Mouse (Mus musculus) forebrain, embryonic 10.5 days (tissue): Measurements from ENCODE around the gene Ube2e1. TPM values are rescaled to one million over a fixed set of nuclear protein-coding genes. Genes with fewer than 3 reads are reported as not detected.

Experiments used
- DNase-seq: peaks from one replicate; pipeline ENCODE4 v3.0.0-alpha.2; 2017; ENCODE audit warnings: low spot score; ENCODE audit errors: extremely low spot score
- H3K27ac ChIP-seq: fragments of 300-500 bp; sonication (generic); 2 replicates; pipeline ENCODE4 v1.5.1; 2016; ENCODE audit warnings: mild to moderate bottlenecking
- H3K27me3 ChIP-seq: fragments of 300-500 bp; sonication (generic); 2 replicates; pipeline ENCODE4 v1.6.1; 2016; ENCODE audit warnings: mild to moderate bottlenecking; ENCODE audit not compliant: poor library complexity, severe bottlenecking
- H3K36me3 ChIP-seq: fragments of 300-500 bp; sonication (generic); replicated peaks from 2 replicates; pipeline ENCODE4 v1.6.1; 2016; ENCODE audit warnings: mild to moderate bottlenecking, moderate library complexity
- H3K4me1 ChIP-seq: fragments of 300-500 bp; sonication (generic); 2 replicates; pipeline ENCODE4 v1.6.1; 2016
- H3K4me3 ChIP-seq: fragments of 300-500 bp; sonication (generic); 2 replicates; pipeline ENCODE4 v1.5.1; 2016; ENCODE audit warnings: mild to moderate bottlenecking, moderate library complexity
- H3K9me3 ChIP-seq: fragments of 300-500 bp; sonication (generic); 2 replicates; pipeline ENCODE4 v1.6.1; 2016; ENCODE audit warnings: mild to moderate bottlenecking, moderate library complexity
- WGBS: fragments of 180-500 bp; shearing (Covaris S2); methylation state at CpG from one replicate; pipeline ENCODE4 v1.1.7; 2016; 5-methylcytosine and 5-hydroxymethylcytosine counted together
- polyA plus RNA-seq: library from polyadenylated mRNA; unstranded; fragments of >200 nt; fragmentation: Nextera tagmentation; extraction: Ambion mirVana; gene quantifications from 2 replicates; pipeline ENCODE4 v1.2.1, GENCODE M21; 2016

Gene Ube2e1
- polyA plus RNA-seq, 1 experiment from 2014 or later: 172 TPM

- 89% methylated on average over 3 of the region's 3 CpGs for WGBS
These were observed 28.9 kb downstream of the Ube2e1 start for GRCm38 (mm10) chr14:18302750-18303149.

GRCm38 (mm10) chr14:18301591-18301990 lies 30.1 kb downstream of the Ube2e1 start:
- Histone ChIP-seq H3K4me3 (no peak overlapping the region), H3K4me1 (no peaks in the 10 kb centered on the region), H3K27me3 (no peaks in the 10 kb centered on the region), H3K9me3 (no peaks in the 10 kb centered on the region), H3K36me3 (peaks cover 29% of the 10 kb centered on the region), H3K27ac (no peak overlapping the region)
- DNase-seq: no peak
- WGBS: 90% methylated on average over 3 of the region's 3 CpGs

More at GRCm38 (mm10) chr14:18302750-18303149, 28.9 kb downstream of the Ube2e1 start:
- Histone ChIP-seq H3K27ac (no peak overlapping the region), H3K36me3 (peaks cover 26% of the 10 kb centered on the region), H3K4me1 (no peaks in the 10 kb centered on the region), H3K27me3 (no peaks in the 10 kb centered on the region), H3K9me3 (no peaks in the 10 kb centered on the region), H3K4me3 (no peak overlapping the region)
- DNase-seq: no peak

- peaks cover 21% of the 10 kb centered on the region for H3K36me3 ChIP-seq
- H3K4me3 ChIP-seq: no peak overlapping the region
- WGBS: 95% methylated on average over 2 of the region's 2 CpGs
- H3K9me3 ChIP-seq: no peaks in the 10 kb centered on the region
- H3K4me1 ChIP-seq: no peaks in the 10 kb centered on the region
- H3K27me3 ChIP-seq: no peaks in the 10 kb centered on the region
- no peak for DNase-seq
- no peak overlapping the region for H3K27ac ChIP-seq
These were observed 31.0 kb downstream of the Ube2e1 start for GRCm38 (mm10) chr14:18300676-18301075.

DNA sequence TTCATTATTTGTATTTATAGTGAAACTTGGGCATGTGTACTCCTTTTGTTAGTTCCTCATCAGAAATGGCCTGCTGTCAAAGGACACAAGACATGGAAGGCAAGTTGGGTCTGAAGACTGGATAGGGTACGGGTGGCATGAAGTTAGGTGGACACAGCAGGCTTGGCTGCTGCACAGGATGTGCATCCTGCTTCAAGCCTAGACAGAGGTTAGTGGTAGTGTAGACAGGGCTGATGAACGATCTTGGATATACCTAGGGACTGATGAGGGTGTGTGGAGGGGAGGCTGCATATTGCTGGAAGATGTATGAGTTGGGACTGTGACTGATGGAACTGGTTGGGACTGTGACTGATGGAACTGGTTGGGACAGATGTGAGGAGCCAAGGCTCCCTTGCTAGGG lies 32.8 kb downstream of the Ube2e1 start:
- no peak overlapping the region for H3K27ac ChIP-seq
- 87% methylated on average over 2 of the region's 2 CpGs for WGBS
- peaks cover 15% of the 10 kb centered on the region; the same call in 1 of the 2 replicates for H3K36me3 ChIP-seq
- no peak for DNase-seq
- H3K27me3 ChIP-seq: no peaks in the 10 kb centered on the region
- no peaks in the 10 kb centered on the region for H3K9me3 ChIP-seq
- no peak overlapping the region for H3K4me3 ChIP-seq
- H3K4me1 ChIP-seq: no peaks in the 10 kb centered on the region

DNA sequence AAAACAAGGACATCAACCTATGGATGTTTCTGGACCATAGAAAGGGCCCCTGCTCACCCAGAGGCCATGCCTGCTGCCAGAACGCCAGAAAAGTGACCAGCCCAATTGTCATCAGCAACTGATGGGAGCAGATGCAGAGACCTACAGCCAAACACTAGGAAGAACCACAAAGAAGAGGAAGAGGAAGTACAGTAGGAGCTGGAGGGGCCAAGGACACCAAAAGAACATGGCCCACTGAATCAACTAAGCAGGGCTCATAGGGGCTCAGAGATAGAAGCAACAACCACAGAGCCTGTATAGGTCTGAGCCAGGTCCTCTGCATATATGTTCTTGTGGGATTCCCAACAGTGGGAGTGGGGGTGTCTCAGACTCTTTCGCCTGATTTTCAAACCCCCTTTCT lies 34.2 kb downstream of the Ube2e1 start:
- no peak overlapping the region for H3K27ac ChIP-seq
- DNase-seq: no peak
- no peak overlapping the region for H3K4me3 ChIP-seq
- peaks cover 15% of the 10 kb centered on the region; the same call in 1 of the 2 replicates for H3K36me3 ChIP-seq
- no peaks in the 10 kb centered on the region for H3K27me3 ChIP-seq
- H3K9me3 ChIP-seq: no peaks in the 10 kb centered on the region
- 89% methylated on average over 2 of the region's 2 CpGs for WGBS
- H3K4me1 ChIP-seq: no peaks in the 10 kb centered on the region

DNA sequence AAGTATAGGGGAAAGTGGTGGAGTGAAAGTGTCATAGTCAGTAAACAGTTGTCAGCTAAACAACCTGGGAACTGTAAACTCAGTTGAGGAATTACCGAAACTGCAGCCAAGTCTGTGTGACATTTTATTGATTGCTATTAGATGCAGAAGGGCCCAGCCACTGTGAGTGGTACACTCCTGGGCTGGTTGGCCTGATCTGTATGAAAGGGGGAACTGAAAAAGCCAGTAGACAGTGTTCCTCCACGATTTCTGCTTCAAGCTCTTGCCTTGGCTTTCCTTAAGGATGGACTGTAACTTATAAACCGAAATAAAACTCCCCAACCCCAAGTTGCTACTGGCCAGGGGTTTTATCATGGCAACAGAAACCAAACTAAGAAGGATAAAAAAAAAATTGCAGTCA lies 39.1 kb downstream of the Ube2e1 start:
- Histone ChIP-seq H3K9me3 (no peaks in the 10 kb centered on the region), H3K4me1 (no peaks in the 10 kb centered on the region), H3K4me3 (no peak overlapping the region), H3K36me3 (peaks cover 9% of the 10 kb centered on the region; the same call in 1 of the 2 replicates), H3K27me3 (no peaks in the 10 kb centered on the region), H3K27ac (no peak overlapping the region)
- WGBS: 94% methylated on average over 3 of the region's 3 CpGs
- DNase-seq: no peak

DNA sequence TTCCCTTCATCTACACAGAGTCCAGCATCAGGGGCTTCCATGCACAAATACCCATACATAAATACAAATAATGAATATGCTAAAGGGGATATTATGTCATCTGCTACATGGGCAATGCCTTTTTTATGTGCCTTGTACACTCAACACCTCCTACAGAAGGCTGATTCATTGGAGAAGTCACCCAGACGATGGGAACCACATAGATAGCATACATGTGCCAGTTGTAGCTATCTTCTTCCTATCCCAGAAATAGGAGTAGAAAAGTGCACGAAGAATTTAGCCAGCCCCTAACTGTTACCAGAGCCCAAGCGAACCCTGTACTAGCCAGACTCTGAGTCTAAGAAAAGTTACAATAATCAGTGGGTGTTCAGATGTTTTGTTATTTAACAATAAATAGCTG lies 39.5 kb downstream of the Ube2e1 start:
- Histone ChIP-seq H3K27me3 (no peaks in the 10 kb centered on the region), H3K4me3 (no peak overlapping the region), H3K27ac (no peak overlapping the region), H3K9me3 (no peaks in the 10 kb centered on the region), H3K4me1 (no peaks in the 10 kb centered on the region), H3K36me3 (peaks cover 6% of the 10 kb centered on the region; the same call in 1 of the 2 replicates)
- WGBS: 92% methylated on average over 3 of the region's 3 CpGs
- DNase-seq: no peak

GRCm38 (mm10) chr14:18287391-18287790 lies 44.3 kb downstream of the Ube2e1 start:
- no peaks in the 10 kb centered on the region for H3K4me1 ChIP-seq
- no peak for DNase-seq
- peaks cover 23% of the 10 kb centered on the region for H3K36me3 ChIP-seq
- no peaks in the 10 kb centered on the region for H3K27me3 ChIP-seq
- H3K9me3 ChIP-seq: no peaks in the 10 kb centered on the region
- 93% methylated on average over 2 of the region's 2 CpGs for WGBS
- H3K4me3 ChIP-seq: no peak overlapping the region
- no peak overlapping the region for H3K27ac ChIP-seq

GRCm38 (mm10) chr14:18286441-18286840 lies 45.2 kb downstream of the Ube2e1 start:
- Histone ChIP-seq H3K4me1 (no peaks in the 10 kb centered on the region), H3K4me3 (no peak overlapping the region), H3K27ac (no peak overlapping the region), H3K36me3 (peaks cover 33% of the 10 kb centered on the region), H3K9me3 (no peaks in the 10 kb centered on the region), H3K27me3 (no peaks in the 10 kb centered on the region)
- WGBS: 96% methylated on average over 2 of the region's 2 CpGs
- DNase-seq: no peak

DNA sequence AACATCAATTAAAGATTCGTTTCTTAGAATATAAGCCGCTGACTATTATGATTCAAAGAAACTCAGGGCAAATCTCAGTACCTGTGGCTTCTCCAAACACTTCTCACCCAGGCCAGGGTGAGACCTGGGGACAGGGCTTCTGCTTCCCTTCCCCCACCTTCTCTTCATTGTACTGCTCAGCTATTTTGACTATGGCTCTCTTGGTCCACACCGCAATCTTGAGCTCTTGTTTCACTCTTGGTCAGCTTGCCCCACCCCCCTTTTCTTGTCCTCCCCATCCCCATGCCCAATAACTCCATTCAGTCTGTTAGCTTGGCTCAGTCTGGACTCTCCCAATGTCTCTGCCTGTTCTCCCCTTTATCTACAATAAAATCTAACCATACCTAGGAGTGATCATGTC lies 46.2 kb downstream of the Ube2e1 start:
- 91% methylated on average over 3 of the region's 3 CpGs for WGBS
- no peak for DNase-seq
- Histone ChIP-seq H3K4me3 (no peak overlapping the region), H3K27ac (no peak overlapping the region), H3K4me1 (no peaks in the 10 kb centered on the region), H3K9me3 (no peaks in the 10 kb centered on the region), H3K27me3 (no peaks in the 10 kb centered on the region), H3K36me3 (peaks cover 38% of the 10 kb centered on the region)

DNA sequence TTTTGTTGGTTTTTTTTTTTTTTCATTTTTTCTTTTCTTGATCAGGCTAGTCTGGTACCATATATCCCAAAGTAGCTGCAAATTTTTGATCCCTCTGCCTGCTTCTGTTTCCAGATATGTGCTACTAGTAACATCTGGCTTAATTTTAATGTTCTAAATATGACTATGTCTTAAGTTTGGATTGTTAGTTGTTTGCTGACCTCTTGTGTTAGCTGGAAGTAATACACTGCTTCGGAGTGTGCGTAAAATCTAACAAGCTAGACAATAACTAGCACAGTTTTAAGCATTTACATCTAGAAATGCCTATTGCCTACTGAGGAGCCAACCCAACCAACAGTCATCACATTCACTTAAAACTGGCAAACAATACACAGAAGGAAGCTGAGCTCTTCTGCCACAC lies 47.1 kb downstream of the Ube2e1 start:
- Histone ChIP-seq H3K36me3 (peaks cover 47% of the 10 kb centered on the region), H3K27me3 (no peaks in the 10 kb centered on the region), H3K9me3 (no peaks in the 10 kb centered on the region), H3K27ac (no peak overlapping the region), H3K4me1 (no peaks in the 10 kb centered on the region), H3K4me3 (no peak overlapping the region)
- DNase-seq: no peak
- WGBS: 86% methylated on average over 2 of the region's 2 CpGs

- no peak for DNase-seq
- 96% methylated on average over 5 of the region's 5 CpGs for WGBS
These were observed 51.3 kb downstream of the Ube2e1 start for GRCm38 (mm10) chr14:18280375-18280774.

DNA sequence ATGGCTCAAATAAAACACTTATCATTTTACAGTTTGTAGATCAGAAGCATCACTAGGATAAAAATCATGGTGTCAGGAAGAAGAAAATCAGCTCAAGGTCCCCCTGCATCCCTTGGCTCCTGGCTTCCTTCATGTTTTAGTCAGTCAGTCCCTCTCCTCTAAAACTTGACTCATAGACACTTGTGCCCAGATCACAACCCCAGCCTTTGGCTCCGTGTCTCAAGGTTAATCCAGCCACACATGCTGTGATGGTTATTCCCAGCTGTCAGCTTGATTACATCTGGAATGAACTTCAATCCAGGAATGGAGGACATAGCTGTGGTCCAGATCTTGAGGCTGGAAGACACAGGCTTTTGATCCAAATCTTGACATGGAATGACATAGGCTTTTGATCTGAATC lies 57.1 kb downstream of the Ube2e1 start:
- no peak for DNase-seq
- Histone ChIP-seq H3K4me3 (no peak overlapping the region), H3K36me3 (peaks cover 41% of the 10 kb centered on the region), H3K27ac (no peak overlapping the region), H3K27me3 (no peaks in the 10 kb centered on the region), H3K9me3 (peaks cover 2% of the 10 kb centered on the region; the same call in 1 of the 2 replicates), H3K4me1 (peaks cover 10% of the 10 kb centered on the region)
- WGBS: 95% methylated on average over 1 of the region's 1 CpGs

More at GRCm38 (mm10) chr14:18280375-18280774, 51.3 kb downstream of the Ube2e1 start:
- peaks cover 2% of the 10 kb centered on the region; the same call in 1 of the 2 replicates for H3K9me3 ChIP-seq
- no peaks in the 10 kb centered on the region for H3K4me1 ChIP-seq
- no peak overlapping the region for H3K4me3 ChIP-seq
- H3K27me3 ChIP-seq: no peaks in the 10 kb centered on the region
- no peak overlapping the region for H3K27ac ChIP-seq
- peaks cover 82% of the 10 kb centered on the region for H3K36me3 ChIP-seq

DNA sequence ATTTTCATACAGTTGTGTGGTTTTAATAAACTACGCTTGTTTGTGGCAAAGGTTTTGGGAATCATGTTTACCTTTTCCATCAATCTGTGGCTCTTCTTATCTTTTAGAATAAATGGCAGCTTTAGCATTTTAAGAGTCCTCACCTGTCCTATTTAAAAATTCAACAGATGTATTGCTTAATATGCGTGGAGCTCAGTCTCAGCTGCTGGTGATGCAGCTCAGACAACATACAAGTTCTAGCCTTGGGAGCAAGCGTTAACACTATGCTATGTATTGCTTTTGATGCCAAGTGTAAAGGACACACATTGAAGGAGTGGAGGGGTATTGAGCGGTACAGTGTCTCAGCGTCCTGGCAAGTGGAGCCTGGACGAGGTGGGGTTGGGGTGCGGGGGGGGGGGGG lies 60.0 kb downstream of the Ube2e1 start:
- Histone ChIP-seq H3K27me3 (no peaks in the 10 kb centered on the region), H3K4me3 (peak overlapping the region; percentile 88), H3K27ac (no peak overlapping the region), H3K4me1 (peaks cover 18% of the 10 kb centered on the region), H3K36me3 (peaks cover 40% of the 10 kb centered on the region), H3K9me3 (no peaks in the 10 kb centered on the region)
- DNase-seq: no peak
- 21% methylated on average over 7 of the region's 7 CpGs for WGBS
